Mouse (Mus musculus) lung, embryonic 16.5 days (tissue): ENCODE results near the gene Gm12830. TPM values are rescaled to one million over a fixed set of nuclear protein-coding genes. Genes with fewer than 3 reads are reported as not detected.

Source experiments
- ATAC-seq: fragments of 200-750 bp; cut with Nextera tagmentation; 2 replicates; pipeline ENCODE4 v1.8.0; 2017; ENCODE audit warnings: low read depth, mild to moderate bottlenecking, moderate library complexity
- H3K27ac ChIP-seq: fragments of 300-500 bp; sonication (generic); 2 replicates; pipeline ENCODE4 v1.5.1; 2014; ENCODE audit warnings: mild to moderate bottlenecking, control low read depth, low read length
- H3K27me3 ChIP-seq: fragments of 300-500 bp; sonication (generic); 2 replicates; pipeline ENCODE4 v1.6.1; 2014; ENCODE audit warnings: low read depth, low read length, mixed read lengths; ENCODE audit not compliant: control insufficient read depth, insufficient read depth
- H3K36me3 ChIP-seq: fragments of 300-500 bp; sonication (generic); 2 replicates; pipeline ENCODE4 v1.6.1; 2014; ENCODE audit warnings: low read length; ENCODE audit not compliant: control insufficient read depth, insufficient read depth
- H3K4me1 ChIP-seq: fragments of 300-500 bp; sonication (generic); replicated peaks from 2 replicates; pipeline ENCODE4 v1.6.1; 2014; ENCODE audit warnings: low read length, mixed read lengths; ENCODE audit not compliant: control insufficient read depth, insufficient read depth
- H3K4me2 ChIP-seq: fragments of 300-500 bp; sonication (generic); 2 replicates; pipeline ENCODE4 v1.6.1; 2014; ENCODE audit warnings: low read depth, low read length, control low read depth
- H3K4me3 ChIP-seq: fragments of 300-500 bp; sonication (generic); 2 replicates; pipeline ENCODE4 v1.5.1; 2014; ENCODE audit warnings: mild to moderate bottlenecking, low read length, control low read depth
- H3K9ac ChIP-seq: fragments of 300-500 bp; sonication (generic); 2 replicates; pipeline ENCODE4 v1.6.1; 2014; ENCODE audit warnings: low read length, control low read depth
- H3K9me3 ChIP-seq: fragments of 300-500 bp; sonication (generic); 2 replicates; pipeline ENCODE4 v1.6.1; 2016; ENCODE audit warnings: low read length; ENCODE audit not compliant: control insufficient read depth
- WGBS: fragments of 180-500 bp; shearing (Covaris S2); extraction: QIAGEN DNeasy Blood & Tissue Kit; methylation state at CpG from one replicate; pipeline ENCODE4 v1.1.7; 2014; 5-methylcytosine and 5-hydroxymethylcytosine counted together
- polyA plus RNA-seq: library from polyadenylated mRNA; unstranded; fragments of >200 nt; fragmentation: Nextera tagmentation; extraction: Ambion mirVana; gene quantifications from 2 replicates; pipeline ENCODE4 v1.2.1, GENCODE M21; 2015

Gene Gm12830
- polyA plus RNA-seq, 1 experiment from 2014 or later: not detected

DNA sequence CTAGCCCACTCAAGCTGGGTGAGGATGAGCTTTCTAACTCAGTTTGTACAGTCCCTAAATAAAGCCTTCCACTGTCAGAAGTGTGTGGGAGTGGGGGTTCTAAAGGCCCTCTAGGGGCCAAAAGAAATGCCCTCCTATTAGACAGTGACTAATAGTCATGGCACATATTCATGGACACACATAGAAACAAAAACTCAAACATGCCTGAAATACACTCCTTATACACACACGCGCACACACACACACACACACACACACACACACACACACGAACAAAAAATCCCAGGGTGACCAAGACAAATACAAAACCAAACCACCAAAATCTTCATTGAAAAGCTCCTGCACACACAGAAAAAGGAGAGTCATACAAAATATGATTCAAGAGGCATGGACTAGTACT is 84.0 kb downstream of the Gm12830 start:
- peaks cover 17% of the 10 kb centered on the region for H3K4me1 ChIP-seq
- H3K36me3 ChIP-seq: no peaks in the 10 kb centered on the region
- WGBS: 74% methylated on average over 3 of the region's 3 CpGs
- H3K27ac ChIP-seq: no peak overlapping the region
- no peaks in the 10 kb centered on the region for H3K9me3 ChIP-seq
- no peak for ATAC-seq
- H3K9ac ChIP-seq: no peak overlapping the region
- H3K4me2 ChIP-seq: no peak overlapping the region
- H3K27me3 ChIP-seq: peaks cover 95% of the 10 kb centered on the region
- H3K4me3 ChIP-seq: no peak overlapping the region

Other genes starting within 250 kb of the Gm12830 start
- 0.08 TPM in 1 of 2 replicates, not detected in the other for gene Foxd2, start 87.2 kb downstream of the Gm12830 start, polyA plus RNA-seq
- not detected in 2 replicates for gene Foxe3, start 104.3 kb downstream of the Gm12830 start, polyA plus RNA-seq
- 67.6 and 89.2 TPM in 2 replicates for gene Cmpk1, start 165.5 kb downstream of the Gm12830 start, polyA plus RNA-seq
- gene Stil, start 178.4 kb downstream of the Gm12830 start, polyA plus RNA-seq: 14.2 and 18.1 TPM in 2 replicates
- gene Tal1, start 234.7 kb downstream of the Gm12830 start, polyA plus RNA-seq: 1.6 and 1.7 TPM in 2 replicates